Mouse (Mus musculus): ENCODE measurements around the gene Spin2f. TPM values are rescaled to one million over a fixed set of nuclear protein-coding genes. Genes with fewer than 3 reads are reported as not detected.
"Not testable (repeated sequence)": the region's sequence is repeated elsewhere in the genome, so short reads cannot be mapped to it uniquely, and the experiment has no call there.

Spin2f gene
- not detected for total RNA-seq (2021)

- DNase-seq, result not testable (repeated sequence)
Observed at GRCm38 (mm10) chrX:31253594-31253993, at the start of gene Spin2f. Gene Spin2f, plus strand, starts transcription at chrX:31253894.

DNA sequence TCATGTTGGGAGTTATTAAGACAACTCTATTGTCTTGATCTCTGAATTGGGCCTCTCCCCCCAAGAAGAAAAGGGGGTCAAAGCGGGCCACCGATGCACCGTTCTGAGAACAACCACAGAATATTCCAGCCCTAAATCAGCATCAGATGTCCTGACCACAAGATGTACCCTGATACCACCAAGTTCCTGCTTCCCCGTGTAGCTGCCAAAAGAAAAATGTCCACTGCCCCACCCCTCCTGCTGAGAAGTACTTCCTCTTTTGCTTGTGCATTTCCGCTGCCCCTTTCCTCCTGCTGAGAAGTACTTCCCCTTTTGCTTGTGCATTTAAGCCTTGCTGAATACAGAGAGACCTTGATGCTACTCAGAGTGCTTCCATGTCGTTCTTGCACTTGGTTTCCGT lies 41.6 kb upstream of the Spin2f start:
- not testable (repeated sequence) for DNase-seq

- DNase-seq, result not testable (repeated sequence)
Observed at GRCm38 (mm10) chrX:31223536-31223935, 30.2 kb upstream of the Spin2f start.

DNA sequence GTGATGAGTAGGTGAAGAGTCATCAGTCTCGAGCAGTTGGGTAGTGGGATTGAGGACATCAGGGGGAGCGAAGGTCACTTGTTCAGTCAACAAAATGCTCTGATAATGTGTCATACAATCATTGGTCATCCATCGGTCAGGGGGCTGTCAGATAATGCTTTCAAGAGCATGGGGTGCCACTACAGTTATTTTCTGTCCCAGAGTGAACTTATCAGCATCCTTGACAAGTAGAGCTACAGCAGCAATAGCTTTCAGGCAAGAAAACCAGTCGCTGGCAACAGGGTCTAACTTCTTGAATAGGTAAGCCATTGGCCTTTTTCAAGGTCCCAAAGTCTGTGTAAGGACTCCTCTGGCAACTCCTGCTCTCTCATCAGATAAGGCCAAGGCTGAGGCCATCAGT lies 18.6 kb upstream of the Spin2f start:
- DNase-seq, result not testable (repeated sequence)

DNA sequence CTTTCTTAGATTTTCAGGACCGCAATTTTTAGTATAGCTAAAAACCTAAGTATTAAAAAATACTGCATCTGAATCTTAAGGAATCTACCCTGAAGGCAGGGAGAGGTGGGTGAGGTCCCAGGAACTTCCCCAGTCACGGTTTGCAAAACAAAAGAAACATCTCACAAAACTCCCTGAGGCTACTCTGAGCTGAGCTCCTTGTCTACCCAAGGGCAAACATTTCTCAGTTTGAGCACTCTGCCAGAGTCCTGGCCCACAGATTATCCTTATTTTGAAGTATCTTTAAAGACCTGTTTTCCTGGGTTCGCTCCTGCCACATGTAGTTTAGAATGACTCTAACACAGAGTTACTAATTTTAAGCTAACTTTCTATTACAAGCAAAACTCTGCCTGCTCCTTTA lies 11.9 kb upstream of the Spin2f start:
- not testable (repeated sequence) for DNase-seq

Other genes with a start within 250 kb of the Spin2f start
- not detected for gene Btbd35f29, start 136.2 kb upstream of the Spin2f start, total RNA-seq (2021)
- not detected for gene Btbd35f26, start 82.6 kb downstream of the Spin2f start, total RNA-seq (2021)
- gene Btbd35f19, start 130.0 kb downstream of the Spin2f start, total RNA-seq (2021), result not detected

Measured in layer of hippocampus, postnatal 36 days (tissue).